Comparison of ENCODE assay signal across 28 mouse cellular contexts in genomic region chr17:45943244-45943643, GRCm38 (mm10).
DNase-seq lines count a peak whose midpoint lies in the region; ATAC-seq and TF ChIP-seq lines count a peak whose summit lies in the region.
"Had no signal": no experiment of that assay in that cellular context is flagged by ENCODE, and none has a peak within 500 bp of the region (broad histone marks: within the 10 kb centered on the region; RNA-seq: fewer than 3 reads in every experiment).

No protein-coding gene starts in this region.

- H3K27me3 ChIP-seq in kidney, postnatal 0 days (ENCODE audit: insufficient read depth, low read length) = no peaks in the 10 kb centered on the region
- H3K27me3 ChIP-seq in kidney, embryonic 14.5 days (ENCODE audit: control insufficient read depth, insufficient read depth, low read length) = no peaks in the 10 kb centered on the region
- no peaks in the 10 kb centered on the region for H3K27me3 ChIP-seq in lung, embryonic 16.5 days (ENCODE audit: control insufficient read depth, insufficient read depth, low read depth, low read length)
- H3K27me3 ChIP-seq in midbrain, embryonic 11.5 days (ENCODE audit: control insufficient read depth, insufficient read depth, low read length) = no peaks in the 10 kb centered on the region
- H3K27me3 ChIP-seq in intestine, embryonic 15.5 days (replicated peaks) = no peaks in the 10 kb centered on the region
- H3K27me3 ChIP-seq: forebrain, embryonic 15.5 days; heart, embryonic 15.5 days; midbrain, embryonic 15.5 days; neural tube, embryonic 15.5 days; stomach, embryonic 15.5 days had no signal

- H3K36me3 ChIP-seq in kidney, postnatal 0 days (ENCODE audit: insufficient read depth, low read length) = no peaks in the 10 kb centered on the region
- H3K36me3 ChIP-seq in kidney, embryonic 14.5 days (ENCODE audit: control insufficient read depth, insufficient read depth, low read length) = no peaks in the 10 kb centered on the region
- H3K36me3 ChIP-seq in lung, embryonic 16.5 days (ENCODE audit: control insufficient read depth, insufficient read depth, low read length) = no peaks in the 10 kb centered on the region
- no peaks in the 10 kb centered on the region for H3K36me3 ChIP-seq in midbrain, embryonic 11.5 days (ENCODE audit: control insufficient read depth, insufficient read depth, low read length)
- H3K36me3 ChIP-seq in intestine, embryonic 15.5 days = no peaks in the 10 kb centered on the region
- H3K36me3 ChIP-seq: forebrain, embryonic 10.5 days; forebrain, embryonic 15.5 days; heart, embryonic 10.5 days; heart, embryonic 15.5 days; midbrain, embryonic 15.5 days; neural tube, embryonic 15.5 days; stomach, embryonic 15.5 days had no signal

- H3K4me3 ChIP-seq in kidney, postnatal 0 days (replicated peaks; ENCODE audit: low read depth, low read length) = no peak overlapping the region
- no peak overlapping the region for H3K4me3 ChIP-seq in kidney, embryonic 14.5 days (ENCODE audit: low read length)
- no peak overlapping the region for H3K4me3 ChIP-seq in lung, embryonic 16.5 days (ENCODE audit: low read length)
- no peak overlapping the region for H3K4me3 ChIP-seq in midbrain, embryonic 11.5 days (ENCODE audit: low read depth, low read length)
- no peak overlapping the region for H3K4me3 ChIP-seq in intestine, embryonic 15.5 days (replicated peaks)
- H3K4me3 ChIP-seq: forebrain, embryonic 10.5 days; forebrain, embryonic 15.5 days; heart, embryonic 10.5 days; heart, embryonic 15.5 days; midbrain, embryonic 15.5 days; neural tube, embryonic 15.5 days; stomach, embryonic 15.5 days had no signal

- no peak overlapping the region for H3K4me2 ChIP-seq in kidney, postnatal 0 days (ENCODE audit: low read length)
- H3K4me2 ChIP-seq in kidney, embryonic 14.5 days (replicated peaks; ENCODE audit: low read depth, low read length) = no peak overlapping the region
- no peak overlapping the region for H3K4me2 ChIP-seq in lung, embryonic 16.5 days (ENCODE audit: low read depth, low read length)
- H3K4me2 ChIP-seq in midbrain, embryonic 11.5 days = no peak overlapping the region
- H3K4me2 ChIP-seq in intestine, embryonic 15.5 days (replicated peaks) = no peak overlapping the region
- H3K4me2 ChIP-seq: forebrain, embryonic 15.5 days; heart, embryonic 15.5 days; midbrain, embryonic 15.5 days; neural tube, embryonic 15.5 days; stomach, embryonic 15.5 days had no signal

- 34% methylated on average over 6 of the region's 6 CpGs for WGBS in kidney, postnatal 0 days
- WGBS in kidney, embryonic 14.5 days = 53% methylated on average over 6 of the region's 6 CpGs
- 22% methylated on average over 6 of the region's 6 CpGs for WGBS in lung, embryonic 16.5 days
- WGBS in midbrain, embryonic 11.5 days = 77% methylated on average over 6 of the region's 6 CpGs
- 67% methylated on average over 6 of the region's 6 CpGs for WGBS in intestine, embryonic 15.5 days

- H3K4me1 ChIP-seq in kidney, postnatal 0 days (replicated peaks; ENCODE audit: insufficient read depth, low read length) = 0 out of 2 replicates have a peak, but pooled peaks cover 6% of the 10 kb centered on the region
- H3K4me1 ChIP-seq in kidney, embryonic 14.5 days (ENCODE audit: control insufficient read depth, insufficient read depth, low read length) = peaks cover 8% of the 10 kb centered on the region
- H3K4me1 ChIP-seq in lung, embryonic 16.5 days (replicated peaks; ENCODE audit: control insufficient read depth, insufficient read depth, low read length) = peaks cover 25% of the 10 kb centered on the region
- H3K4me1 ChIP-seq in midbrain, embryonic 11.5 days (ENCODE audit: control insufficient read depth, insufficient read depth, low read length) = 0 out of 2 replicates have a peak, but pooled peaks cover 2% of the 10 kb centered on the region
- peaks cover 2% of the 10 kb centered on the region for H3K4me1 ChIP-seq in intestine, embryonic 15.5 days (replicated peaks)
- H3K4me1 ChIP-seq: forebrain, embryonic 15.5 days; midbrain, embryonic 15.5 days; neural tube, embryonic 15.5 days; stomach, embryonic 15.5 days had no signal

- ATAC-seq in kidney, postnatal 0 days (replicated peaks; ENCODE audit: low FRiP score, low read depth) = no peak
- ATAC-seq in kidney, embryonic 14.5 days (ENCODE audit: low FRiP score, low TSS enrichment) = no peak
- peak; percentile 64 for ATAC-seq in lung, embryonic 16.5 days (ENCODE audit: low read depth)
- ATAC-seq in midbrain, embryonic 11.5 days (ENCODE audit: low FRiP score) = no peak
- ATAC-seq in intestine, embryonic 15.5 days = no peak
- ATAC-seq: forebrain, embryonic 15.5 days; intestine, postnatal 0 days; midbrain, embryonic 15.5 days had no signal

- no peak for TF ChIP-seq CTCF in kidney, postnatal 0 days (IDR thresholded peaks at IDR 0.05; ENCODE audit: low read depth)

- H3K9me3 ChIP-seq in kidney, postnatal 0 days (replicated peaks; ENCODE audit: low read length) = no peaks in the 10 kb centered on the region
- no peaks in the 10 kb centered on the region for H3K9me3 ChIP-seq in kidney, embryonic 14.5 days (ENCODE audit: control insufficient read depth, low read length)
- no peaks in the 10 kb centered on the region for H3K9me3 ChIP-seq in lung, embryonic 16.5 days (ENCODE audit: control insufficient read depth, low read length)
- H3K9me3 ChIP-seq in midbrain, embryonic 11.5 days (ENCODE audit: control insufficient read depth, low read length) = no peaks in the 10 kb centered on the region
- H3K9me3 ChIP-seq in intestine, embryonic 15.5 days = no peaks in the 10 kb centered on the region
- H3K9me3 ChIP-seq: forebrain, embryonic 10.5 days; forebrain, embryonic 15.5 days; heart, embryonic 10.5 days; heart, embryonic 15.5 days; midbrain, embryonic 15.5 days; neural tube, embryonic 15.5 days; stomach, embryonic 15.5 days had no signal

- no peak overlapping the region for H3K9ac ChIP-seq in kidney, postnatal 0 days (ENCODE audit: low read depth, low read length)
- H3K9ac ChIP-seq in kidney, embryonic 14.5 days (ENCODE audit: low read depth, low read length) = no peak overlapping the region
- H3K9ac ChIP-seq in lung, embryonic 16.5 days (ENCODE audit: low read length) = no peak overlapping the region
- H3K9ac ChIP-seq in midbrain, embryonic 11.5 days (ENCODE audit: low read length) = no peak overlapping the region
- no peak overlapping the region for H3K9ac ChIP-seq in intestine, embryonic 15.5 days
- H3K9ac ChIP-seq: forebrain, embryonic 15.5 days; heart, embryonic 15.5 days; liver, embryonic 14.5 days; midbrain, embryonic 15.5 days; neural tube, embryonic 15.5 days; stomach, embryonic 15.5 days had no signal

- DNase-seq in kidney, postnatal 0 days (ENCODE audit: low spot score) = no peak
- peak; percentile 54 for DNase-seq in fibroblast of lung, adult 2 months (ENCODE audit: low read depth)
- DNase-seq in lung, postnatal 36 days = peak; percentile 81
- DNase-seq in midbrain, embryonic 11.5 days (ENCODE audit: low spot score, missing footprints) = no peak
- DNase-seq in urinary bladder, adult 2 months (ENCODE audit: low spot score) = no peak
- DNase-seq: adrenal gland, adult 8-10 months; cerebellum, adult 2 months; cerebellum, postnatal 25 days; gastrocnemius, postnatal 25 days; heart, adult 11 months; layer of hippocampus, adult 9-11 months; liver; retina, postnatal 1 day; right cerebral cortex, postnatal 14 days; thymus, adult 18-20 months; thymus, postnatal 25 days had no signal

- 0 out of 2 replicates have a peak overlapping the region, but pooled peaks have one; percentile 36 for H3K27ac ChIP-seq in kidney, postnatal 0 days
- no peak overlapping the region for H3K27ac ChIP-seq in kidney, embryonic 14.5 days (ENCODE audit: low read depth, low read length)
- peak overlapping the region; percentile 85 for H3K27ac ChIP-seq in lung, embryonic 16.5 days (ENCODE audit: low read length)
- H3K27ac ChIP-seq in midbrain, embryonic 11.5 days (ENCODE audit: low read depth, low read length) = no peak overlapping the region
- no peak overlapping the region for H3K27ac ChIP-seq in intestine, embryonic 15.5 days
- H3K27ac ChIP-seq: forebrain, embryonic 10.5 days; forebrain, embryonic 15.5 days; heart, embryonic 10.5 days; heart, embryonic 15.5 days; liver, embryonic 14.5 days; midbrain, embryonic 15.5 days; neural tube, embryonic 15.5 days; stomach, embryonic 15.5 days had no signal

Comparison
In these comparisons a context has a peak if more than half of its experiments do, and no peak if none do; other contexts are left out.
1. H3K27ac ChIP-seq: peak in kidney, postnatal 0 days (single experiment) and lung, embryonic 16.5 days (single experiment); none in kidney, embryonic 14.5 days (single experiment), midbrain, embryonic 11.5 days (single experiment) and intestine, embryonic 15.5 days (single experiment).
2. DNase-seq: peak in fibroblast of lung, adult 2 months (single experiment) and lung, postnatal 36 days (single experiment); none in kidney, postnatal 0 days (single experiment), midbrain, embryonic 11.5 days (single experiment) and urinary bladder, adult 2 months (single experiment).